Mouse (Mus musculus) layer of hippocampus, adult 9-10 months (tissue): Measurements from ENCODE around the gene Exosc1.
A peak's percentile ranks its signal among the peaks of the same experiment; 100 is the strongest.

Experiments used
- DNase-seq: peaks from one replicate; pipeline ENCODE4 v3.0.0; 2022; ENCODE audit warnings: low spot score

Gene Exosc1

DNA sequence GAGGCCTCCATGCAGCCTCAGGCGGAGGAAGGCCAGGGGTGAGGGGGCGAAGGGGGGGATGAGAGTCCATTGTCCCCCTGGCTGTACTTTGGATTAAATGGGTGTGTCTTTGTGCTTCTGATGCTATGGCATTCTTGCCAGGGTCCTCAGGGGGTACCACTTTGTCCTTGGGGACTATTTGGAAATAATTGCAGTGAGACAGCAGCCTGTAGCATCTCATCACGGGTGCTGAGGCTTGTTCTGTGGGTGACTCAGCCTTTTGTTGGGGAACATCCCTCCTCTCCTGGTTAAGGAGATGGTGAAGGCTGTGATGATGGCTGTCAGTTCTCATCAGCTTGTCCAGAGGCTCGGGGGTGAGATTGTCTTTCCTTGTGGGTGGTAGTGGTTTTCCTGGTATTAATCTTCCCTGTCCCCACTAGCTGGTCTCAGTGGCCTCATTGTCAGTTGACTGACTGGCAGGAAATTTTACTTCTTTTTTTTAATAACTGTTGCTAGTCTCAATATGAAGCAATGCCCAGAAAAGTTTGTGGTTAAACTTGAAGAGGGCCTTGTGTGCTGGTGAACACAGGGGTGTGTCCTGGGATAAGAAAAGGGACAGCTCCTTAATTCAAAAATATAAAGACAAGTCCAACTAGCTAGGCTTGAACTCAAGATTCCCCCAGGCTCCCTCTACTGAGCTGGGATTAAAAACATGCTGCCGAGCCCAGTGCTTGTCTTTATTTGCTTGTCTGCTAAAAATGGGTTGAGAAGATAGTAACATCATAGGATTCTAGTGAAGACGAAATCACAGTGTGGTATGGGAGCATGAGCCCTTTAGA is 19.2 kb downstream of the Exosc1 start:
- DNase-seq, result no peak

DNA sequence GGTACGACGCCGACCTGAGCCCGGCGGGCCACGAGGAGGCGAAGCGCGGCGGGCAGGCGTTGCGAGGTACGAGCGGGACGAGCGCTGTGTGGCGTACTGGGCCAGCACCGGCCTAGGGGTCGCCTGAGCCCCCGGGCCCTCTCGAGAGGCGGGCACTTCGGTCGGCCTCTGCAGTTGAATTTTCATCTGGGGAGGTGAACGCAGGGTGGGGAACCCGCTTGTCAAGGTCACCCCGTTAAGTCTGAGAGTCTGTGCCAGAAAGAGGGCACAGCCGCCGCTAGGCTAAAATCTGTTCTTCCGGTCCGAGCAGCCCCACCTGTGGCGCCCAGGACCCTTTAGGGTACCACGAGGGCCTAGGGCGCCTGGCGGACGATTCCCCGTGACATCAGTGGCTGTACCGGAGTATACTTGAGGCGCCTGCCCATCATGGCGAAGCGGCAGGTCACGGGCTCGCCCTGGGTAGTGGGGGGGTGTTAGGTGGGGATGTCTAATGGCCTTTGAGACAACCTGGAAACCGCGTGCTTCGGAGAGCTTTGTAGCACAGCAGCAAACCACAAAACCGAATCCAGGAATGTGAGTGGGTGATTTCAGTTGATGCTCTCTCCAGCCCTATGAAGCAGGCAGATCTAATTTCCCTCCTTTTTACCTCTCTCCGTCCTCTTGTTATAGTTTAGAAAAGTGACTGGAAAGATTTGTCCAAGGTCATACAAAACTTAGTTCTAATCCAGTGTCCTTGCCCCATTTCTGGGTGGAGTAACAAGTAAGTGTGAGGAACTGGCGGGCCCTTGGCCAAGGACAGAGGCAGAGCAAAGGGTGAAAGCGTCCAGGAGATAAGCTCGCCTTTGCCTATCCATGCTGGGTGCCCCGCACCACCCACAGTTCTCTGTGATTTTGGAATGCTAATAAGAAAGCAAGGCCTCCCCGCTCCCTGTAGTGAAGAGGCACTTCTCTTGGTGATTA is 20.8 kb downstream of the Exosc1 start:
- no peak for DNase-seq

DNA sequence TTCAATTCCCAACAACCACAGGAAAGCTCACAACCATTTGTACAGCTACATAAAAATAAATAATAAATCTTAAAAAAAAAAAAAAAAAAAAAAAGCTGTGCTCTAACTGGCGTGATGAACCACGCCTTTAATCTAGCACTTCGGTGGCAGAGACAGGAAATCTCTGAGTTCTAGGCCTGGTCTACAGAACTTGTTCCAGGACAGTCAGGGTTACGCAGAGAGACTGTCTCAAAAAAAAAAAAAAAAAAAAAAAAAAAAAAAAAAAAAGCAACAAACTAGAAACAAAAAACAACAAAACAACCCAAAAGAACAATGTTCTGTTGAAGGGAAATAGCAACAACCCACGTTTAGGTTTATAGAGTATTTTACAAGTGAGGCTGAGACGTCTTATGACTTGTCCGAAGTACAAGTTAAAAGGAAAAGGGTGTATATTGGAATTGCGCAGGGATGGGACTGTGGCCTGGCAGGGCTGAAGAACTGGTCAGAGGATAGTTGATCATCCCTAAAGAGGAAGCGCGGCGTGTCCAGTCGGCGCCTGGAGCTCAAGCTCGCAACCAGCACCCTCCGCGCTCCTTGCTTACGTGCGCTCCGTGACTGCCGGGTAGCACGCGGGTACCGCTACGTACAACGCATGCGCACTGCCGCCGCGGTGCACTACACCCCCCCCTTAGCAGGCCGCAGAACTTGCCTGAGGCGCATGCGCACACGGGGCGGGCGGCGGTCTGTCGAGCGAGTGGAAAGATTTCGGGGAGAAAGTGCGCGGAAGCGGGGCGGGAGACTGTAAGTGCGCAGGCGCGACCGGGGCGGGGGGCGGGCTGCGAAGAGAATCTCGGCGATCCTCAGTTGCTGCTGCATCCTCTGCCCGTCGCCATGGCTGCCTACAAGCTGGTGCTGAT is 21.8 kb downstream of the Exosc1 start, which contains the start of gene Pgam1:
Gene Pgam1 (plus strand): TSS at position 746 of the 896 bp plus-strand sequence.
- peak; percentile 79 for DNase-seq

DNA sequence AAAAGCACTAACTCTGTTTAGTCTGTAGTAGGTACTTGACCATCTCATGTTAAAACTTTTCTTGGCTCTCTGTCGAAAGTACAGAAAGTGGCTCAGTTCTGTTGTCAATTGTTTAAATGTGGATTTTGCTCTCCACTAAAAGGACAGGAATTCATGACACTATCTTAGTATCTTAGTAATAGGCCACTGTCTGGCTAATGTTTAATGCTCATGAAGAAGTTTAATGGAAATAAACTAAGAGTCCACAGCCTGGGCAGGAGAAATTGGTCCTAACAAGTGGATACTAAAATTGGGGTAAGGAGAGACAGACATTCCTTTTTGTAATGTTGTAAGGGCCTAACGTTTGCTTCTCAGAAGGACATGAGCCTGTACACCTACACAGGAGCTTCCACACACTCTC is 22.8 kb downstream of the Exosc1 start:
- DNase-seq, result no peak

DNA sequence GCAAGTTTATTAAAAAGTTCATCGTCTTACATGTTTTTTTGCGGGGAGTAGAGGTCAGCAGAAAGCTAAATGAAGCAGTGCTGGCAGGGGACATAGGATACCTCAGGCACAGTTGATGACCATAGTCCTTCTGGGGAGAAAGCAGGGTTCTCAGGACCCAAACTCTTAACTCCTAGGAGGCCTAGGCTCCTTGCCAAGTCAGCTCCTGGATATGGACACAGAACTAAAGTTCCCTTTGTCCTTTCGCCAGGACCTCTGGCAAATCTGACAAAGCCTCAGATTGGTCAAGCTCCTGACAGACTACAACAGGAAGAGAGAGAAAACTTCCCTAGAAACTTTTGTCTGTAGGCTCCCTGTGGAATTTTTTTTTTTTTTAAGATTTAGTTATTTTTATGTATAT is 24.5 kb downstream of the Exosc1 start:
- no peak for DNase-seq

DNA sequence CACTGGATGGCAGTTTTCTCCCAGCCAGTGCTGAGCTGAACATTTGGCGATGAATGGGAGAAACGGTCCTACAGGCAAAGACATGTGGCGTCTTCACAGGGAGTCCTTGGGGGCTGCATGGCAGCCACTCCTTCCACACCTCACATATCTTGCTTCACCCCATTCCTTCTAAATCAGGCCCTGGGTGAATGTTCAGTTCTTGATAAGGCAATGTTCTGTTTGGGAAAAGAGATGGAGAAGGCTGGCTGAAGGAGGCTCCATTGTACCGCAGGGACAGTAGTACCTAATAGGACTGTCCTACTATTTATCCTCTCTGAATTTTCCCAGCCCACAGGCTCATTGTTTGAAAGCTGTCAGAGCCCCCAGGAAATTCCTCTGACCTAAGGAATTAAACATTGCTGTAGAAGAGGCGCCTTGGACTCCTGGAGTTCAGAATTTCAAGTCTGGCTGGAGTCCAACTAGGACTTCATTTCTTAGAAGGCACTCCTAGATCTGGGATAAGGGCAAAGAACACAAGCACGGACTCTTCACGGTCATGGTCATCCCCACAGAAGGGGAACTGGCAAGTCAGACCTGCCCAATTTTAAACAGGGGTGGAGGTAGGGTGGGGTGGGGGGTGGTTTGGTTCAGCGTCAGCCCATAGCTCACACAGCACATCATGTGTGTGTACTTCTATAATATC is 26.0 kb downstream of the Exosc1 start:
- DNase-seq, result no peak

DNA sequence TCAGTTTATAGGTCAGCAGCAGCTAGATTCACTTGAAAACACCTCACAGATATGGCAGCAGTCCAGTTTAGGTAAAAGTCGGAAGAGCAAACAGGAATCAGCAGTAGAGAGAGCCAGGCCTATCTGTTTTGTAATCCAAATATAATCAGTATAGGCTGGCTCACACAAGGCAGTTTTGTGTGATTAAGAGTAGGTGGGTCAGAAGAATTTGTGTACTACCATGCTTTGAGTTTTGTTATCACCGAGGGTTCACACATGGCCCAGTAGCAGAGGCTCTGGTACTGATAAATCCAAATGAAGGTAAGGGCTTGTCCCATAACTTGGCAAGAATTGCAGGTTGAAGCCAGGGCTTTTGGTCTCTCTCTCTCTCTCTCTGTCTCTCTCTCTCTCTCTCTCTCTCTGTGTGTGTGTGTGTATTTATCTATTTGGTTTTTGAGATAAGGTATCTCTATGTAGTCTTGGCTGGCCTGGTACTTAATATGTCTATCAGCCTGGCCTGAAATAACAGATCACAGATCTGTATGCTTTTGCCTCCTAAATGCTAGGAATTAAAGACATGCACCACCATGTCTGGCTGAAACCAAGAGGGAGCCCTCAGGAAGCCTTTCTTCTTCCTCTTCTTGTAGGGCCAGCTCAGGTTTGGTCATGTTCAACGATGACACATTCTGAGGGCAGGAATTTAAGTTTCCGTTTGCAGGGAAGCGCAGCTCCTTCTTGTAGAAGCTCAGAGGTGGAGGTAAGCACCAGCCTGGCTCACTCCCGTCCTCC is 26.7 kb downstream of the Exosc1 start:
- no peak for DNase-seq

DNA sequence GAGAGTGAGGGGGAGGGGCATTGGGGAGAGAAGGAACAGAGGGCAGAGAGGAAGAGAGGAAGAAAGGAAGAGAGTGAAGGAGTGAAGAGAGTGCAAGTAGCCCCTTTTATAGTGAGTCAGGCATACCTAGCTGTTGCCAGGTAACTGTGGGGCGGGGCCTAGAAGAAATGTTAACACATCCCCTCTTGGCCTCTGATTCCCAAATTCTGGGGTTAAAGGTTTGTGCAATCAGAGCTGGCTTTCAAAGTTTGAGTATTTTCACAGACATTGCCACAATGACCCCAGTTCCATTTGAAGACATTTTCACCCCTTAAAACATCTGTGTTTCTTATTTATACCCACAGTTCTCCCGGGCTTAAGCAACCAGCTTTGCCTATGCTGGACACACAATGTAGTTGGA is 28.0 kb downstream of the Exosc1 start:
- no peak for DNase-seq

DNA sequence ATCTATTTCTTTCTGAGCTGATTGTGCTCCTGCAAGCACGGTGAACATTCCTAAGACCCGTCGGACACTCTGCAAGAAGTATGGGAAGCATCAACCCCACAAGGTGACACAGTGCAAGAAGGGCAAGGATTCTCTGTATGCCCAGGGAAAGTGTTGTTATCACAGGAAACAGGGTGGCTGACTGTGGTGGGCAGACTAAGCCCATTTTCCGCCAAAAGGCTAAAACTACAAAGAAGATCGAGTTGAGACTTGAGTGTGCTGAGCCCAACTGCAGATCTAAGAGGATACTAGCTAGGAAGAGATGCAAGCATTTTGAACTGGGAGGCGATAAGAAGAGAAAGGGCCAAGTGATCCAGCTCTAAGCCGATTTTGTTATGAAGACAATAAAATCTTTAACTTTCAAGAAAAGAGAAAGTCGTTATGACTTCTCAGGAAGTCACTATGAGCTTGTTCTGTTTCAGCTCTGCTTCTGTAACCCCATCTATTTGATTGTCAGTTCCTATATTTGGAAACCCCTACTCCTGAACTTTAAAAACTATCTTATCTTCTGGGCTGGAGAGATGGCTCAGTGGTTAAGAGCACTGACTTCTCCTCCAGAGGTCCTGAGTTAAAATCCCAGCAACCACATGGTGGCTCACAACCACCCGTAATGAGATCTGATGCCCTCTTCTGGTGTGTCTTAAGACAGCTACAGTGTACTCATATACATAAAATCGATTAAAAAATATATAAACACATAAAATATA is 30.2 kb downstream of the Exosc1 start:
- no peak for DNase-seq

DNA sequence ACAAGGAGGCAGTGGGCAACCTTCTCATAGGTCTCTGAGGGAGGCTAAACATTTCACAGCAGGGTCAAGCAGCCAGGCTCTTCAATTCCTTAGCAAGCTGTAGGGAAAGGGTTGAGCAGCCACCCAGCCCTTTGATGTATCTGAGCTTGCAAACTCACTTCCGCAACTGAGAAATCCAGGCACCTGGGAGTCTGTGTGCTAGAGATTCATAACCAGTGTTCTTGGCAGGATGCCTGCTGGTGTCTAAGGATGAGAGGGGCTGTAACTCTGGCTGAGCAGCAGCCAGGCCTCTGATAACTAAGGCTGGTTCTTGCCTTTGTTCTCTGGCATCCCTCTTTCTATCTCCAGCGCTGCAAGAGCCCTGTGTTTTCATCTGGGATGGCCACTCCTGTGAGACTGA is 31.5 kb downstream of the Exosc1 start:
- no peak for DNase-seq

DNA sequence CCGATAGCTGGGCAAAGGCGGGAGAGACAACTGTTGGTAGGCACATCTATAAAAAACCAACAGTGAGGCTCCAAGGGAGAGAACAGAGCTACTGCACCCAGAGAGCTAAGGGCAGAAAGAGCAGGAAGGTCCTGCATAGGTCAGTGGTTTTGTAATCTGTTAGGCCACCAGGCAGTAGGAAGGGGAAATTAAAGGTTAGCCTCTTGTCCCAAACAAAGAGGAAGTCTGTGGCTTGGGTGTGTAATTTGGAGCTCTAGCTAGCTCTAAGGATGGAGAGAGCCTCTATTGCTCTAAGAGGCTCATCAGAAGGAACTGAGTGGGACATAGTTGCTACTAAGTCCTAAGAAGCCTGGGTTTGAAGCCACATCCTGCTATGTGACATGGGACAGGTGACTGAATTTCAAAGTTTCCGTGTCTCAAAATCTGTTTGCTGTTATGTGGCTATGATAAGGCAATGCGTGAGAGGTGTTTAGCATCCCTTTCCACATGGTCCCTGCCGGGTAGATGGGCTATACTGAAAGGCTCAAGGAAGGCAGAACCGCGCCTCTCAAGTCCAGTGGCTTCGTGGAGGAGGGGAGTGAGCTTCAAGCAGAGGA is 32.6 kb downstream of the Exosc1 start:
- no peak for DNase-seq

DNA sequence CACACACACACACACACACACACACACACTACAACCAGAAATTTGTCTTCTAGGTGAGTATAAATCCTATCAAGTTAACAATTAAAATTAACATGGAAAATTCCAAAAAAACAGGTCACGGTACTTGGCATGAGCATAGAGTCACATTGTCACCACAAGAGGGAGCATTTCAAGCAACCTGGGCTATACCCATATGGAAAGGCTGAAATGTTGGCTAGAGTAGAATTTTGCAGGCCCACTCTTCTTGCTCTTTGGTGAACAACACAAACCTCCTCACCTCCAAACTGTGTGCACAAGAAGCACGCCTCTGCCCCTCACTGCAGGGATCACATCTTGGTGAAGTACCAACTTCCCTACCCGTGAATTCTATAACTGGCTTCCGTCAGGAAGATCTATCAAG is 34.4 kb downstream of the Exosc1 start:
- DNase-seq, result no peak

DNA sequence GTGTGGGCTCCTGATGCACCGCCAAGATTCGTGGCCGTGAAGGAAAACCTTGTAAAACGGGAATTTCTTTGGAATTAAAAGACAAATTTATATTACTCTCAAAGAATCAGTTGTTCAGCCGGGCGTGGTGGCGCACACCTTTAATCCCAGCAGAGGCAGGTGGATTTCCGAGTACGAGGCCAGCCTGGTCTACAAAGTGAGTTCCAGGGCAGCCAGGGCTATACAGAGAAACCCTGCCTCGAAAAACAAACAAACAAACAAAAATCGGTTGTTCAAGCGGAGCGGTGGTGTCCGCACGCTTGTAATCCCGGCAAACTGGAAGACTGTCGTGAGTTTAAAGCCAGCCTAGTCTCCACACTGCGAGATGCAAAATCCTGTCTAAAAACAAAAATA is 36.9 kb downstream of the Exosc1 start:
- no peak for DNase-seq

DNA sequence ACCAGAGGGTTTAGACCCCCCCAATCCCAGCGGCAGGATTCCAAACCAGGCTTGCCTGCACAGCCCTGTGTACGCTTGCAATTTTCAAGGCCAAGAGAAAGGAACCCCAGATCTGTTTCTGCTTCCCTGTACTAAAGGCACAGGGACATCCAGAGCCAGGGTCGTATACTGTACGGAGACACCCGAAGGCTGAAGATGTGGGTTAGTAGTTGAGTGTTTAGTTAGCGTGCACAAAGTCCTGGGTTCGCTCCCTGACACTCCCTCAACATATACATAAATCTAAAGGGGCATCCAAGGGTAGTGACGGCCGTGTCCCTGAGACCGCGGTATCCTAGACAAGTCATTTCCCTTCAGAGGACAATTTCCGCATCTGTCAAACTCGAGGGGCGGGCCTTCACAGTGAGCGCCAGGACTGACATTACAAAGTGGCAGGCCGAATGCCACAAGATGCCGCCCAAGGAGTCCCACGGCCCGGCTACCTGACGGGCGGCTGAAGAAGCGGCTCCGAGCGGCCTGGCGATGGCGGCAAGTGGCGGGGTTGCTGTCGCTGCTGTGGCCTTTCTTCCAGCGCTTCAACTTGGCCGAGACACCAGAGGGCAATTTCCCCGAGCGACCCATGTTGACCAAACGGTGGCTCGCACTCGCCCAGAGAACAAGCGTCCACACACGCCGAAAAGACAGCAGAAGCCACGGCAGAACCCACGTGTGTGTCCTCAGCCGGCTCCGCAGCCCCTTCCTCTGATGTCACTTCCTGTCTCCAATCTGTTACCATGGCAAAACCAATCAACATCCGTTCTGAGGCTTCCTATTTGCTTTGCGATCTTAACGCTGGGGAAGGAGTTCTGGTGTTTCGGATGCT is 37.5 kb downstream of the Exosc1 start, which contains the start of gene Rrp12:
Gene Rrp12 (minus strand): TSS at position 714 of the 859 bp plus-strand sequence.
- peak; percentile 68 for DNase-seq

DNA sequence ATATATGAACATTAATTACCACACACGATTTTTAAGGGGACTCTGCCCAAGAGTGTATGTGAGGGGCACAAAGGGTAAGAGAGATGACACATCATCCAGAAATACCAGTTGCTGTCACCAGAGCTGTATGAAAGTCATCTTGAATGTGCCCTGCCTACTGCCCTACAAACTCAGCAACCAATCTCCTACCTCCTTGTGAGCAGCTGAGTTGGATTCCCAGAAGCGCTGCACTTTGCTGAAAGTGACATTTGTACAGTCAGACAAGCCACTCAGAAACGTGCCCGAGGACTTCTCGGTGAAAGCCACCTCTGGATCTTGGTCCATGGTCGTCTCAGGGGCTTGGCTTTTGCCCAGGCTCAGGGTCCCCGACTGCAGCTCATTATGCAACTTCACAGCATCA is 38.3 kb downstream of the Exosc1 start:
- DNase-seq, result no peak

DNA sequence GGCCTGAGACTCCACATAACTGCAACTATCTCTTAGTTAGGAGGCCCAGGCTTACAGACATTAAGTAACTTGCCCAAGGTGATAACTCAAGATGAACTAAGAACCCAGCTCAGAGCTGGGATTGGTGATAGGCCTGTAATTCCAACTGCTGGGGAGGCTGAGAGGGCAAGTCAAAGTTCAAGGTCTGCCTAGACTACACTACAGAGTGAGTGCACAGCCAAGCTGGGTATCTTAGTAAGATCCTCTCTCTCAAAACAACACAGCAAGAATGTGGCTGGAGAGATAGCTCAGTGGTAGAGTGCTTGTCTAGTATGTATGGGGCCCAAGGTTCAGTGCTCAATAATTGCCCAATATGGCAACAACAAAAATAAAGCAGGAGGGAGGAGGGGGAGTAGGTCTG is 45.0 kb downstream of the Exosc1 start:
- DNase-seq, result no peak

DNA sequence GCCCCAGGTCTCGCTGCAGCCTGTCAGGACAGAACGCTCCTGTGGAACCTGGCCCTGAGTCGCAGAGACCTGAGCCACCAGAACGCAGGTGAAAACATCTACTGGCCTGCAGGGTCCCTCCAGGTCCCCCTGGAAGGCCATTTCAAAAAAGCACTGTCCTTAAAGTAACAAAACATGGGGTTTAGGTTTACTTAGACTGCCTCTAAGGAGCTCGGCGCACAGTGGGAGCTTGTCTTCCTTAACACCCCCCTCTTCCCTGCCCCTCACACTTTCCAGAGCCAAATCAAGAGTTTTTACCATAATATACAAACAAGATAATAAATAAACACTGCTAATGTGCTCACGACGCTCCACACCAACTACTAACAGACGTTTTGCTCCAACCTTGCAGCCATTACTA is 49.3 kb downstream of the Exosc1 start:
- DNase-seq, result no peak

DNA sequence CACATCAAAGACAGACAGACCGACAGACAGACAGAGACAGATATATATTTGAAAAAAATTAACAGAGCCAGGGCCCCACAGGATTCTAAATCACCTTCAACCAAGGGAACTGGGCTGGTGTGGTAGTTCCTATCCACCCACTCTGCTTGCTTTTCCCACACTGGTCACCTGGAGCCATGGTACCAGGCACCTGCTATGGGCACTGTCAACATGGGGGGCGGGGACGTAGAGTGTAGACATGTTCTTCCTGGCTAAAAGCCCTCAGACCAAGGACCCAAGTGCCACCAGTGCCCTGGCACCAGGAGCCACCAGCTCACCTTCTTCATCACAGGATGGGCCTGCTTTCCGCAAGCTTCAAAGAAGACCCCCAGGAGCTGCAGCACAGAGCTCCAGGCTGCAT is 51.4 kb downstream of the Exosc1 start:
- no peak for DNase-seq
